Mouse (Mus musculus): Measurements from ENCODE around the gene Gm20828. TPM values are rescaled to one million over a fixed set of nuclear protein-coding genes. Genes with fewer than 3 reads are reported as not detected.
"Not testable (repeated sequence)": the region's sequence is repeated elsewhere in the genome, so short reads cannot be mapped to it uniquely, and the experiment has no call there.

Gene Gm20828
- total RNA-seq (2014; fragmentation: Nextera tagmentation) (not detected in 2 replicates), total RNA-seq (2017) (not detected in 2 replicates), polyA plus RNA-seq (2012) (not detected in 2 replicates)

GRCm38 (mm10) chrY:11199274-11199673, at the start of gene Gm20828:
TSS of gene Gm20828 (minus strand) at chrY:11199374.
- ATAC-seq (ENCODE audit: extremely low read depth, insufficient number of reproducible peaks, low FRiP score, poor library complexity, severe bottlenecking), result not testable (repeated sequence)

More at GRCm38 (mm10) chrY:11199274-11199673, at the start of gene Gm20828:
- H3K4me3 ChIP-seq (ENCODE audit: low read depth, low read length); H3K36me3 ChIP-seq (replicated peaks); H3K4me1 ChIP-seq (ENCODE audit: insufficient read depth, low read depth, low read length); H3K27me3 ChIP-seq (ENCODE audit: insufficient read depth, low read length); H3K9me3 ChIP-seq (replicated peaks); DNase-seq (ENCODE audit: low spot score): not testable (repeated sequence)

All from G1E (cell line).